Mouse (Mus musculus): Measurements from ENCODE around the gene Rbpj.

GRCm38 (mm10) chr5:53588421-53589171, 122.6 kb downstream of the Rbpj start:
- TF ChIP-seq POLR2A (IDR thresholded peaks at IDR 0.05; ENCODE audit: control insufficient read depth, extremely low read depth, insufficient read depth, low read length, poor library complexity) (no peak), CTCF (IDR thresholded peaks at IDR 0.05; ENCODE audit: borderline replicate concordance, control insufficient read depth, extremely low read depth, insufficient read depth, low read length, poor library complexity) (no peak)
